Mouse (Mus musculus) olfactory bulb, adult 2 months (tissue): ENCODE data around the gene Nhlrc2.

Experiments
- CTCF ChIP-seq: fragments of 200-500 bp; IDR thresholded peaks from 2 replicates; pipeline ENCODE4 v1.5.1; 2012; ENCODE audit warnings: low read depth, mild to moderate bottlenecking, low read length, moderate library complexity; ENCODE audit not compliant: insufficient read depth
- POLR2A ChIP-seq: fragments of 200-500 bp; IDR thresholded peaks from 2 replicates; pipeline ENCODE4 v1.6.1; 2012; ENCODE audit warnings: mild to moderate bottlenecking, low read depth, low read length, moderate library complexity; ENCODE audit not compliant: insufficient read depth

DNA sequence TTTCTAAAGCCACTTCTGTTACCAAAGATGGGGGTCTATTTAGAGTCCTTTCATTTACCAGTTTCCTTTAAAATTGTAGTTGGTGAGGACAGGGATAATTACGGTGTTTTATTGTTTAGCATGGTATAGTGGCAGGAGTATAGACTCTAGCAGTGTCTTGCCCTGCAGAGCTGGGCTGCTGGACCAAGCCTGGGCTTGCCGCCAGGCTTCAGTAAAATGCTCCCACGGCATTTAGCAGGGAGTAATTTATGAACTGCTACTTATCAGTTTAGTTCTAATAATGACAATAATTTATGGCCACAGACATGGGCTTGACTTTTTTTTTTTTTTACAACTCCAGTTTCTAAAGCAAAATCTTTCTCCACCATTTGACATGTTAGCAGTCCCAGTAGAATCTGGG is 51.9 kb downstream of the Nhlrc2 start:
- TF ChIP-seq POLR2A, result no peak
- TF ChIP-seq CTCF, result no peak
